Mouse (Mus musculus) forebrain, postnatal 0 days (tissue): Measurements from ENCODE around the gene Ccdc190. TPM values are rescaled to one million over a fixed set of nuclear protein-coding genes. Genes with fewer than 3 reads are reported as not detected.

ENCODE experiments used
- ATAC-seq: fragments of 200-750 bp; cut with Nextera tagmentation; 2 replicates; pipeline ENCODE4 v1.8.0; 2017; ENCODE audit warnings: mild to moderate bottlenecking, moderate library complexity
- DNase-seq: peaks from one replicate; pipeline ENCODE4 v3.0.0-alpha.2; 2015
- H3K27ac ChIP-seq: fragments of 300-500 bp; sonication (generic); 2 replicates; pipeline ENCODE4 v1.5.1; 2014; ENCODE audit warnings: low read depth, mild to moderate bottlenecking, antibody characterized with exemption, low read length, moderate library complexity, mixed read lengths
- H3K27me3 ChIP-seq: fragments of 300-500 bp; sonication (generic); 2 replicates; pipeline ENCODE4 v1.6.1; 2014; ENCODE audit warnings: mild to moderate bottlenecking, low read length, mixed read lengths; ENCODE audit not compliant: insufficient read depth
- H3K36me3 ChIP-seq: fragments of 300-500 bp; sonication (generic); 2 replicates; pipeline ENCODE4 v1.6.1; 2014; ENCODE audit warnings: mild to moderate bottlenecking, moderate library complexity; ENCODE audit not compliant: insufficient read depth
- H3K4me1 ChIP-seq: fragments of 300-500 bp; sonication (generic); 2 replicates; pipeline ENCODE4 v1.6.1; 2014; ENCODE audit warnings: antibody characterized with exemption; ENCODE audit not compliant: insufficient read depth
- H3K4me2 ChIP-seq: fragments of 300-500 bp; sonication (generic); 2 replicates; pipeline ENCODE4 v1.6.1; 2014; ENCODE audit warnings: low read depth, mild to moderate bottlenecking, moderate library complexity
- H3K4me3 ChIP-seq: fragments of 300-500 bp; sonication (generic); 2 replicates; pipeline ENCODE4 v1.5.1; 2014; ENCODE audit warnings: low read depth, low read length, mixed read lengths
- H3K9ac ChIP-seq: fragments of 300-500 bp; sonication (generic); 2 replicates; pipeline ENCODE4 v1.6.1; 2014; ENCODE audit warnings: mild to moderate bottlenecking
- H3K9me3 ChIP-seq: fragments of 300-500 bp; sonication (generic); 2 replicates; pipeline ENCODE4 v1.6.1; 2016; ENCODE audit warnings: low read length
- CTCF ChIP-seq: sonication (generic); IDR thresholded peaks from 2 replicates; pipeline ENCODE4 v1.5.1; 2016; ENCODE audit warnings: antibody characterized with exemption, control low read depth, low read depth
- WGBS: fragments of 180-500 bp; shearing (Covaris S2); extraction: QIAGEN DNeasy Blood & Tissue Kit; methylation state at CpG from one replicate; pipeline ENCODE4 v1.1.7; 2014; 5-methylcytosine and 5-hydroxymethylcytosine counted together
- polyA plus RNA-seq: library from polyadenylated mRNA; unstranded; fragments of >200 nt; fragmentation: Nextera tagmentation; extraction: Ambion mirVana; gene quantifications from 2 replicates; pipeline ENCODE4 v1.2.1, GENCODE M21; 2015
- total RNA-seq: library from RNA; depleted of rRNA; stranded (reverse); fragments of >200 nt; gene quantifications from 2 replicates; pipeline ENCODE4 v1.2.3, GENCODE M21; 2014; rRNA removed

The Ccdc190 gene
- 6.8 and 8.3 TPM in 2 replicates for total RNA-seq
- polyA plus RNA-seq, result 0.97 and 1.5 TPM in 2 replicates

GRCm38 (mm10) chr1:169928454-169928971, at the start of gene Ccdc190:
Gene Ccdc190, plus strand, starts transcription at chr1:169928648.
- Histone ChIP-seq H3K27me3 (no peaks in the 10 kb centered on the region), H3K9me3 (no peaks in the 10 kb centered on the region), H3K9ac (peak within 1 kb of the TSS; percentile 22; the same call in 1 of the 2 replicates), H3K36me3 (no peaks in the 10 kb centered on the region), H3K4me3 (0 out of 2 replicates have a peak within 1 kb of the TSS, but pooled peaks have one; percentile 0), H3K4me2 (peak within 1 kb of the TSS; percentile 35), H3K27ac (peak within 1 kb of the TSS; percentile 57), H3K4me1 (peaks cover under 1% of the 10 kb centered on the region)
- WGBS, result 5% methylated on average over 12 of the region's 12 CpGs
- ATAC-seq (peak; percentile 84), DNase-seq (peak; percentile 54)
- no peak for TF ChIP-seq CTCF

GRCm38 (mm10) chr1:169879060-169879459, 49.4 kb upstream of the Ccdc190 start:
- Histone ChIP-seq H3K4me1 (no peaks in the 10 kb centered on the region), H3K4me3 (no peak overlapping the region), H3K36me3 (no peaks in the 10 kb centered on the region), H3K4me2 (no peak overlapping the region), H3K27me3 (no peaks in the 10 kb centered on the region), H3K27ac (no peak overlapping the region), H3K9me3 (no peaks in the 10 kb centered on the region), H3K9ac (no peak overlapping the region)
- DNase-seq (no peak), ATAC-seq (no peak)
- 87% methylated on average over 4 of the region's 4 CpGs for WGBS
- TF ChIP-seq CTCF, result no peak

- TF ChIP-seq CTCF, result no peak
- Histone ChIP-seq H3K4me1 (no peaks in the 10 kb centered on the region), H3K9ac (no peak overlapping the region), H3K4me2 (no peak overlapping the region), H3K27ac (no peak overlapping the region), H3K4me3 (no peak overlapping the region), H3K9me3 (no peaks in the 10 kb centered on the region), H3K27me3 (no peaks in the 10 kb centered on the region), H3K36me3 (no peaks in the 10 kb centered on the region)
- no peak for DNase-seq
- no peak for ATAC-seq
- WGBS, result 70% methylated on average over 5 of the region's 5 CpGs
Observed at GRCm38 (mm10) chr1:169880181-169880580, 48.3 kb upstream of the Ccdc190 start.

GRCm38 (mm10) chr1:169883081-169883565, 45.3 kb upstream of the Ccdc190 start:
- WGBS, result 78% methylated on average over 5 of the region's 5 CpGs
- ATAC-seq (no peak), DNase-seq (no peak)
- H3K27ac ChIP-seq, result no peak overlapping the region
- H3K9me3 ChIP-seq, result no peaks in the 10 kb centered on the region
- no peak overlapping the region for H3K9ac ChIP-seq
- H3K4me1 ChIP-seq, result no peaks in the 10 kb centered on the region
- H3K4me2 ChIP-seq, result no peak overlapping the region
- no peaks in the 10 kb centered on the region for H3K27me3 ChIP-seq
- no peak for TF ChIP-seq CTCF
- H3K36me3 ChIP-seq, result no peaks in the 10 kb centered on the region
- H3K4me3 ChIP-seq, result no peak overlapping the region

- 83% methylated on average over 2 of the region's 2 CpGs for WGBS
- TF ChIP-seq CTCF, result no peak
- no peak for ATAC-seq
- Histone ChIP-seq H3K4me2 (no peak overlapping the region), H3K27me3 (no peaks in the 10 kb centered on the region), H3K4me3 (no peak overlapping the region), H3K9me3 (no peaks in the 10 kb centered on the region), H3K27ac (no peak overlapping the region), H3K9ac (no peak overlapping the region), H3K36me3 (no peaks in the 10 kb centered on the region), H3K4me1 (no peaks in the 10 kb centered on the region)
- no peak for DNase-seq
Observed at GRCm38 (mm10) chr1:169889250-169889649, 39.2 kb upstream of the Ccdc190 start.

- 90% methylated on average over 2 of the region's 2 CpGs for WGBS
- ATAC-seq, result no peak
- no peak for DNase-seq
Observed at GRCm38 (mm10) chr1:169893976-169894375, 34.5 kb upstream of the Ccdc190 start.

GRCm38 (mm10) chr1:169895686-169896085, 32.8 kb upstream of the Ccdc190 start:
- TF ChIP-seq CTCF, result no peak
- H3K27ac ChIP-seq, result no peak overlapping the region
- H3K4me2 ChIP-seq, result no peak overlapping the region
- DNase-seq (peak; percentile 54), ATAC-seq (peak; percentile 29; the same call in 1 of the 2 replicates)
- no peaks in the 10 kb centered on the region for H3K9me3 ChIP-seq
- no peak overlapping the region for H3K4me3 ChIP-seq
- H3K4me1 ChIP-seq, result no peaks in the 10 kb centered on the region
- H3K9ac ChIP-seq, result no peak overlapping the region
- no peaks in the 10 kb centered on the region for H3K36me3 ChIP-seq
- WGBS, result 81% methylated on average over 1 of the region's 1 CpGs
- H3K27me3 ChIP-seq, result no peaks in the 10 kb centered on the region

More at GRCm38 (mm10) chr1:169893976-169894375, 34.5 kb upstream of the Ccdc190 start:
- Histone ChIP-seq H3K9me3 (no peaks in the 10 kb centered on the region), H3K4me3 (no peak overlapping the region), H3K27me3 (no peaks in the 10 kb centered on the region), H3K4me2 (no peak overlapping the region), H3K4me1 (no peaks in the 10 kb centered on the region), H3K36me3 (no peaks in the 10 kb centered on the region), H3K27ac (no peak overlapping the region), H3K9ac (no peak overlapping the region)
- TF ChIP-seq CTCF, result no peak
